9 mouse cellular contexts compared by ENCODE assay signal in the genomic region with DNA sequence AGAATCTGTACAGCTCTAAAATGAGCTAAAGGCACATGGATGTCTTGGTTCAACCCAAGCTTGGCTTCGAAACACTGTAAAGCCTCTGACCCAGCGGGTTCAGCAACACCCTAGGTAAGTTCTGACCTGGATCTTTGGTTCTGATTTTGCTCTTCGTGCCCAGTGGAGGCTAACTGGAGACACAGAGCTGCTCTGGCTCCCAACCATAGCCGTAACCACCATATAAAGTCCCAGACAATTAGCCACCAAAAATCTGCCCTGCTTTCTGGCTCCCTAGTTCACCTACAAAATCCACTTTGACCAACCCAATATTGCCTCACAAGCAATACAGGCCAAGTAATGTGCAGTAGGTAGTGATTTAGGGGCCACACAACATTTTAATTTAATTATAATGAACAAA. TPM values are rescaled to one million over a fixed set of nuclear protein-coding genes. Genes with fewer than 3 reads are reported as not detected.
DNase-seq lines count a peak whose midpoint lies in the region; ATAC-seq and TF ChIP-seq lines count a peak whose summit lies in the region.
"Had no signal": no experiment of that assay in that cellular context is flagged by ENCODE, and none has a peak within 500 bp of the region (broad histone marks: within the 10 kb centered on the region; RNA-seq: fewer than 3 reads in every experiment).

No protein-coding gene starts in this region.

- WGBS in kidney, embryonic 16.5 days: 40% methylated on average over 4 of the region's 4 CpGs
- 52% methylated on average over 4 of the region's 4 CpGs for WGBS in limb, embryonic 11.5 days
- 53% methylated on average over 4 of the region's 4 CpGs for WGBS in neural tube, embryonic 14.5 days

- no peaks in the 10 kb centered on the region; the same call in 1 of the 2 replicates for H3K9me3 ChIP-seq in kidney, embryonic 16.5 days (ENCODE audit: low read length)
- H3K9me3 ChIP-seq in limb, embryonic 11.5 days (ENCODE audit: control insufficient read depth, low read length): no peaks in the 10 kb centered on the region
- H3K9me3 ChIP-seq in neural tube, embryonic 14.5 days (ENCODE audit: control insufficient read depth, low read length): no peaks in the 10 kb centered on the region

- H3K4me3 ChIP-seq in kidney, embryonic 16.5 days (ENCODE audit: low read length): peak overlapping the region; percentile 58
- peak overlapping the region; percentile 93 for H3K4me3 ChIP-seq in embryonic fibroblast, embryonic 13.5 days (ENCODE audit: insufficient read depth, low read length)
- peak overlapping the region; percentile 63 for H3K4me3 ChIP-seq in limb, embryonic 11.5 days (ENCODE audit: low read depth, low read length)
- H3K4me3 ChIP-seq in neural tube, embryonic 14.5 days (ENCODE audit: low read depth, low read length): peak overlapping the region; percentile 45; the same call in 1 of the 2 replicates

- H3K36me3 ChIP-seq in kidney, embryonic 16.5 days (ENCODE audit: insufficient read depth, low read length): no peaks in the 10 kb centered on the region
- no peaks in the 10 kb centered on the region for H3K36me3 ChIP-seq in limb, embryonic 11.5 days (ENCODE audit: control insufficient read depth, insufficient read depth, low read length)
- no peaks in the 10 kb centered on the region for H3K36me3 ChIP-seq in neural tube, embryonic 14.5 days (ENCODE audit: control insufficient read depth, insufficient read depth, low read length)

- peaks cover 71% of the 10 kb centered on the region for H3K27me3 ChIP-seq in kidney, embryonic 16.5 days (ENCODE audit: insufficient read depth, low read length)
- peaks cover 65% of the 10 kb centered on the region for H3K27me3 ChIP-seq in limb, embryonic 11.5 days (ENCODE audit: control insufficient read depth, insufficient read depth, low read length)
- peaks cover 64% of the 10 kb centered on the region for H3K27me3 ChIP-seq in neural tube, embryonic 14.5 days (ENCODE audit: control insufficient read depth, insufficient read depth, low read length)

- no peak for DNase-seq in kidney, adult 9 months
- peak; percentile 46 for DNase-seq in limb, embryonic 11.5 days (ENCODE audit: low spot score)
- DNase-seq in MN1 (ENCODE audit: low spot score): no peak
- no peak for DNase-seq in thymus, postnatal 36 days
- DNase-seq in testis, postnatal 14 days (ENCODE audit: low spot score): no peak

- ATAC-seq in kidney, embryonic 16.5 days (ENCODE audit: low FRiP score, low TSS enrichment): no peak
- ATAC-seq in limb, embryonic 11.5 days (ENCODE audit: insufficient number of reproducible peaks, low FRiP score, low TSS enrichment, low read depth): no peak
- no peak for ATAC-seq in neural tube, embryonic 14.5 days (ENCODE audit: low read depth)
- ATAC-seq: inflammation-experienced regulatory T-cells, adult 6 months had no signal

- no peak for TF ChIP-seq POLR2A in embryonic fibroblast, embryonic 13.5 days (IDR thresholded peaks at IDR 0.05; ENCODE audit: low read depth, low read length)

- H3K4me2 ChIP-seq in kidney, embryonic 16.5 days (replicated peaks; ENCODE audit: low read depth, low read length): peak overlapping the region; percentile 65
- peak overlapping the region; percentile 67 for H3K4me2 ChIP-seq in limb, embryonic 11.5 days (ENCODE audit: low read depth, severe bottlenecking)
- peak overlapping the region; percentile 40; the same call in 1 of the 2 replicates for H3K4me2 ChIP-seq in neural tube, embryonic 14.5 days (ENCODE audit: low read depth, low read length)

- H3K27ac ChIP-seq in kidney, embryonic 16.5 days (ENCODE audit: low read length): 0 out of 2 replicates have a peak overlapping the region, but pooled peaks have one; percentile 55
- peak overlapping the region; percentile 39; the same call in 1 of the 2 replicates for H3K27ac ChIP-seq in embryonic fibroblast, embryonic 13.5 days (ENCODE audit: insufficient read depth, low read length)
- H3K27ac ChIP-seq in limb, embryonic 11.5 days (replicated peaks; ENCODE audit: low read depth, low read length): no peak overlapping the region
- H3K27ac ChIP-seq in neural tube, embryonic 14.5 days (ENCODE audit: low read depth, low read length): no peak overlapping the region

- peak overlapping the region; percentile 87 for H3K9ac ChIP-seq in kidney, embryonic 16.5 days (replicated peaks; ENCODE audit: low read length)
- peak overlapping the region; percentile 96 for H3K9ac ChIP-seq in limb, embryonic 11.5 days (ENCODE audit: low read length)
- H3K9ac ChIP-seq in neural tube, embryonic 14.5 days (replicated peaks; ENCODE audit: low read depth, low read length): no peak overlapping the region

- TF ChIP-seq CTCF in embryonic fibroblast, embryonic 13.5 days (IDR thresholded peaks at IDR 0.05; ENCODE audit: borderline replicate concordance, insufficient read depth, low read length): no peak

- H3K4me1 ChIP-seq in kidney, embryonic 16.5 days (ENCODE audit: insufficient read depth, low read length): peaks cover 9% of the 10 kb centered on the region
- no peaks in the 10 kb centered on the region for H3K4me1 ChIP-seq in embryonic fibroblast, embryonic 13.5 days (ENCODE audit: control insufficient read depth, insufficient read depth, low read length)
- 0 out of 2 replicates have a peak, but pooled peaks cover 2% of the 10 kb centered on the region for H3K4me1 ChIP-seq in limb, embryonic 11.5 days (ENCODE audit: control insufficient read depth, insufficient read depth, low read length)
- H3K4me1 ChIP-seq in neural tube, embryonic 14.5 days (ENCODE audit: control insufficient read depth, insufficient read depth, low read length): no peaks in the 10 kb centered on the region

RNA-seq across cellular contexts. Expression of a gene that starts 3.7 kb away (rescaled TPM):
- 374 and 409 TPM in 2 replicates for polyA plus RNA-seq in kidney, embryonic 16.5 days (2015; fragmentation: Nextera tagmentation; extraction: Ambion mirVana)
- polyA plus RNA-seq in embryonic fibroblast, embryonic 13.5 days (2011; ENCODE audit: insufficient read length, low read depth, missing spikeins): 618 and 784 TPM in 2 replicates
- polyA plus RNA-seq in limb, embryonic 11.5 days (2014; fragmentation: Nextera tagmentation; extraction: Ambion mirVana): 234 and 283 TPM in 2 replicates
- polyA plus RNA-seq in neural tube, embryonic 14.5 days (2014; fragmentation: Nextera tagmentation; extraction: Ambion mirVana): 39.4 and 41.2 TPM in 2 replicates
- polyA plus RNA-seq: inflammation-experienced regulatory T-cells, adult 6 months had no signal

Comparison
In these comparisons a context has a peak if more than half of its experiments do, and no peak if none do; other contexts are left out.
1. H3K27ac ChIP-seq: peak in kidney, embryonic 16.5 days (single experiment) and embryonic fibroblast, embryonic 13.5 days (single experiment); none in limb, embryonic 11.5 days (single experiment) and neural tube, embryonic 14.5 days (single experiment).
2. Peak in every context shown above with its lines, with median percentiles within 50 percentile points of each other: H3K4me2 ChIP-seq and H3K4me3 ChIP-seq.